Mouse (Mus musculus) left cerebral cortex, adult 11 months (tissue): ENCODE measurements around the gene Miga2.
A peak's percentile ranks its signal among the peaks of the same experiment; 100 is the strongest.

Experiments used
- DNase-seq: peaks from one replicate; pipeline ENCODE4 v3.0.0; 2022; ENCODE audit warnings: low spot score

Gene Miga2

GRCm38 (mm10) chr2:30363773-30364650 is at the start of gene Miga2:
Gene Miga2 (plus strand): TSS chr2:30364233.
- peak; percentile 99 for DNase-seq

- DNase-seq = no peak
Observed at GRCm38 (mm10) chr2:30316136-30316535, 47.9 kb upstream of the Miga2 start.

GRCm38 (mm10) chr2:30316955-30317354 is 47.1 kb upstream of the Miga2 start:
- DNase-seq = no peak

GRCm38 (mm10) chr2:30319260-30319659 is 44.8 kb upstream of the Miga2 start:
- DNase-seq = no peak

GRCm38 (mm10) chr2:30323111-30323510 is 40.9 kb upstream of the Miga2 start:
- no peak for DNase-seq

GRCm38 (mm10) chr2:30325296-30325695 is 38.7 kb upstream of the Miga2 start:
- no peak for DNase-seq

- no peak for DNase-seq
Observed at GRCm38 (mm10) chr2:30327276-30327675, 36.8 kb upstream of the Miga2 start.

- no peak for DNase-seq
Observed at GRCm38 (mm10) chr2:30328791-30329190, 35.2 kb upstream of the Miga2 start.

GRCm38 (mm10) chr2:30335324-30335723 is 28.7 kb upstream of the Miga2 start:
- DNase-seq = no peak

GRCm38 (mm10) chr2:30336174-30336915 is 27.7 kb upstream of the Miga2 start:
- DNase-seq = no peak

GRCm38 (mm10) chr2:30337179-30337578 is 26.9 kb upstream of the Miga2 start:
- DNase-seq = no peak

GRCm38 (mm10) chr2:30342061-30342460 is 22.0 kb upstream of the Miga2 start:
- no peak for DNase-seq

- no peak for DNase-seq
Observed at GRCm38 (mm10) chr2:30342544-30342943, 21.5 kb upstream of the Miga2 start.

GRCm38 (mm10) chr2:30343601-30344137 is 20.4 kb upstream of the Miga2 start:
- no peak for DNase-seq

- DNase-seq = no peak
Observed at GRCm38 (mm10) chr2:30345971-30346676, 17.9 kb upstream of the Miga2 start.

GRCm38 (mm10) chr2:30349196-30349595 is 14.8 kb upstream of the Miga2 start:
- DNase-seq = no peak

GRCm38 (mm10) chr2:30351149-30351548 is 12.9 kb upstream of the Miga2 start:
- no peak for DNase-seq

GRCm38 (mm10) chr2:30355861-30356260 is 8.2 kb upstream of the Miga2 start:
- DNase-seq = no peak

- DNase-seq = no peak
Observed at GRCm38 (mm10) chr2:30356266-30356665, 7.8 kb upstream of the Miga2 start.

GRCm38 (mm10) chr2:30356906-30357305 is 7.1 kb upstream of the Miga2 start:
- no peak for DNase-seq

GRCm38 (mm10) chr2:30357552-30358510 is 6.2 kb upstream of the Miga2 start:
- no peak for DNase-seq
